In genomic region chr2:153962821-153963331, GRCm38 (mm10) we compare ENCODE assay signal across 21 mouse cellular contexts. TPM values are rescaled to one million over a fixed set of nuclear protein-coding genes. Genes with fewer than 3 reads are reported as not detected.
A peak's percentile ranks its signal among the peaks of the same experiment; 100 is the strongest.
DNase-seq lines count a peak whose midpoint lies in the region; ATAC-seq and TF ChIP-seq lines count a peak whose summit lies in the region.
"Had no signal": no experiment of that assay in that cellular context is flagged by ENCODE, and none has a peak within 500 bp of the region (broad histone marks: within the 10 kb centered on the region; RNA-seq: fewer than 3 reads in every experiment).

No protein-coding gene starts in this region.

- no peaks in the 10 kb centered on the region for H3K27me3 ChIP-seq in forebrain, postnatal 0 days (ENCODE audit: insufficient read depth, low read length)
- H3K27me3 ChIP-seq in forebrain, embryonic 10.5 days (ENCODE audit: poor library complexity, severe bottlenecking), result no peaks in the 10 kb centered on the region
- no peaks in the 10 kb centered on the region for H3K27me3 ChIP-seq in liver, embryonic 12.5 days (replicated peaks)

- no peaks in the 10 kb centered on the region for H3K9me3 ChIP-seq in forebrain, postnatal 0 days (ENCODE audit: low read length)
- no peaks in the 10 kb centered on the region for H3K9me3 ChIP-seq in forebrain, embryonic 10.5 days
- H3K9me3 ChIP-seq in liver, embryonic 12.5 days (replicated peaks), result no peaks in the 10 kb centered on the region
- H3K9me3 ChIP-seq: limb, embryonic 10.5 days; midbrain, embryonic 10.5 days had no signal

- peak; percentile 34; the same call in 1 of the 2 replicates for ATAC-seq in forebrain, postnatal 0 days
- ATAC-seq in megakaryocyte progenitor cell, adult 5-6 weeks (replicated peaks; ENCODE audit: poor library complexity), result no peak
- ATAC-seq in liver, embryonic 12.5 days, result no peak

- no peaks in the 10 kb centered on the region for H3K4me1 ChIP-seq in forebrain, postnatal 0 days (ENCODE audit: insufficient read depth)
- no peaks in the 10 kb centered on the region for H3K4me1 ChIP-seq in forebrain, embryonic 10.5 days
- no peaks in the 10 kb centered on the region for H3K4me1 ChIP-seq in liver, embryonic 12.5 days
- H3K4me1 ChIP-seq: limb, embryonic 10.5 days; midbrain, embryonic 10.5 days had no signal

- H3K27ac ChIP-seq in forebrain, postnatal 0 days (ENCODE audit: low read depth, low read length), result no peak overlapping the region
- no peak overlapping the region for H3K27ac ChIP-seq in forebrain, embryonic 10.5 days
- H3K27ac ChIP-seq in liver, embryonic 12.5 days, result no peak overlapping the region
- H3K27ac ChIP-seq: kidney, postnatal 0 days; limb, embryonic 10.5 days; liver, embryonic 14.5 days; midbrain, embryonic 10.5 days had no signal

- no peak overlapping the region for H3K9ac ChIP-seq in forebrain, postnatal 0 days
- no peak overlapping the region for H3K9ac ChIP-seq in liver, embryonic 12.5 days
- H3K9ac ChIP-seq: liver, embryonic 14.5 days had no signal

- no peak for TF ChIP-seq CTCF in forebrain, postnatal 0 days (IDR thresholded peaks at IDR 0.05; ENCODE audit: low read depth)

- DNase-seq in forebrain, postnatal 0 days, result no peak
- no peak for DNase-seq in forebrain, embryonic 10.5 days (ENCODE audit: extremely low spot score, low spot score)
- DNase-seq in right cerebral cortex, adult 2 months (ENCODE audit: low spot score in 2 of 2), result peak; percentile 39 to 41
- no peak for DNase-seq in right cerebral cortex, postnatal 10 days (ENCODE audit: low spot score in 2 of 2)
- DNase-seq in frontal cortex, postnatal 36 days (ENCODE audit: low spot score in 2 of 2), result peak; percentile 42 to 54
- no peak for DNase-seq in adrenal gland, postnatal 10 days
- DNase-seq: gastrocnemius, postnatal 14 days; lung, postnatal 10 days; thymus, postnatal 25 days had no signal

- H3K4me3 ChIP-seq in forebrain, postnatal 0 days (ENCODE audit: low read depth, low read length), result no peak overlapping the region
- no peak overlapping the region for H3K4me3 ChIP-seq in forebrain, embryonic 10.5 days
- H3K4me3 ChIP-seq in liver, embryonic 12.5 days, result no peak overlapping the region
- H3K4me3 ChIP-seq: limb, embryonic 10.5 days; midbrain, embryonic 10.5 days; myocyte had no signal

- WGBS in forebrain, postnatal 0 days, result 58% methylated on average over 4 of the region's 4 CpGs
- 77% methylated on average over 4 of the region's 4 CpGs for WGBS in forebrain, embryonic 10.5 days
- WGBS in liver, embryonic 12.5 days (ENCODE audit: insufficient replicate concordance), result 40% methylated on average over 4 of the region's 4 CpGs

- no peak overlapping the region for H3K4me2 ChIP-seq in forebrain, postnatal 0 days (ENCODE audit: low read depth)
- no peak overlapping the region for H3K4me2 ChIP-seq in liver, embryonic 12.5 days

- H3K36me3 ChIP-seq in forebrain, postnatal 0 days (ENCODE audit: insufficient read depth), result no peaks in the 10 kb centered on the region
- H3K36me3 ChIP-seq in forebrain, embryonic 10.5 days (replicated peaks), result no peaks in the 10 kb centered on the region
- H3K36me3 ChIP-seq in liver, embryonic 12.5 days, result no peaks in the 10 kb centered on the region
- H3K36me3 ChIP-seq: limb, embryonic 10.5 days; midbrain, embryonic 10.5 days had no signal

RNA-seq across cellular contexts. Expression of gene Bpifa6, which starts 11.9 kb away (rescaled TPM):
- total RNA-seq in forebrain, postnatal 0 days (2014; rRNA removed), result not detected in 2 replicates
- not detected in 2 replicates for polyA plus RNA-seq in forebrain, postnatal 0 days (2015; fragmentation: Nextera tagmentation; extraction: Ambion mirVana)
- polyA plus RNA-seq in forebrain, embryonic 10.5 days (2016; fragmentation: Nextera tagmentation; extraction: Ambion mirVana), result not detected in 2 replicates
- not detected in 2 replicates for total RNA-seq in megakaryocyte progenitor cell, adult 5-6 weeks (2015)
- not detected in 2 replicates for total RNA-seq in megakaryocyte progenitor cell, adult 5-6 weeks (2017)
- not detected in 2 replicates for polyA plus RNA-seq in liver, embryonic 12.5 days (2016; fragmentation: Nextera tagmentation; extraction: Ambion mirVana)
- total RNA-seq in adrenal gland, postnatal 10 days (2021), result not detected
- total RNA-seq: adrenal gland, adult 18-20 months; gastrocnemius, postnatal 14 days; heart, postnatal 25 days had no signal
- polyA plus RNA-seq: embryonic facial prominence, embryonic 11.5 days; intestine, embryonic 14.5 days; kidney, postnatal 0 days; limb, embryonic 10.5 days; liver, embryonic 14.5 days; midbrain, embryonic 10.5 days; myocyte; stomach, embryonic 14.5 days had no signal

RNA-seq across cellular contexts. Expression of gene Bpifb4, which starts 24.9 kb away (rescaled TPM):
- not detected in 2 replicates for total RNA-seq in forebrain, postnatal 0 days (2014; rRNA removed)
- not detected in 2 replicates for polyA plus RNA-seq in forebrain, postnatal 0 days (2015; fragmentation: Nextera tagmentation; extraction: Ambion mirVana)
- not detected in 2 replicates for polyA plus RNA-seq in forebrain, embryonic 10.5 days (2016; fragmentation: Nextera tagmentation; extraction: Ambion mirVana)
- total RNA-seq in megakaryocyte progenitor cell, adult 5-6 weeks (2015), result not detected in 2 replicates
- total RNA-seq in megakaryocyte progenitor cell, adult 5-6 weeks (2017), result not detected in 2 replicates
- 0.08 TPM in 1 of 2 replicates, not detected in the other for polyA plus RNA-seq in liver, embryonic 12.5 days (2016; fragmentation: Nextera tagmentation; extraction: Ambion mirVana)
- total RNA-seq in adrenal gland, postnatal 10 days (2021), result not detected
- total RNA-seq: adrenal gland, adult 18-20 months; gastrocnemius, postnatal 14 days; heart, postnatal 25 days had no signal
- polyA plus RNA-seq: embryonic facial prominence, embryonic 11.5 days; intestine, embryonic 14.5 days; kidney, postnatal 0 days; limb, embryonic 10.5 days; myocyte; stomach, embryonic 14.5 days had no signal

RNA-seq across cellular contexts. Expression of gene Bpifb3, which starts 44.8 kb away (rescaled TPM):
- not detected in 2 replicates for total RNA-seq in forebrain, postnatal 0 days (2014; rRNA removed)
- polyA plus RNA-seq in forebrain, postnatal 0 days (2015; fragmentation: Nextera tagmentation; extraction: Ambion mirVana), result 0.10 TPM in 1 of 2 replicates, not detected in the other
- not detected in 2 replicates for polyA plus RNA-seq in forebrain, embryonic 10.5 days (2016; fragmentation: Nextera tagmentation; extraction: Ambion mirVana)
- not detected in 2 replicates for total RNA-seq in megakaryocyte progenitor cell, adult 5-6 weeks (2015)
- not detected in 2 replicates for total RNA-seq in megakaryocyte progenitor cell, adult 5-6 weeks (2017)
- polyA plus RNA-seq in liver, embryonic 12.5 days (2016; fragmentation: Nextera tagmentation; extraction: Ambion mirVana), result not detected in 2 replicates
- not detected for total RNA-seq in adrenal gland, postnatal 10 days (2021)
- total RNA-seq: adrenal gland, adult 18-20 months; gastrocnemius, postnatal 14 days; heart, postnatal 25 days had no signal
- polyA plus RNA-seq: embryonic facial prominence, embryonic 11.5 days; intestine, embryonic 14.5 days; kidney, postnatal 0 days; limb, embryonic 10.5 days; liver, embryonic 14.5 days; midbrain, embryonic 10.5 days; myocyte; stomach, embryonic 14.5 days had no signal

RNA-seq across cellular contexts. Expression of gene Bpifa2, which starts 45.2 kb away (rescaled TPM):
- total RNA-seq in forebrain, postnatal 0 days (2014; rRNA removed), result not detected in 2 replicates
- polyA plus RNA-seq in forebrain, postnatal 0 days (2015; fragmentation: Nextera tagmentation; extraction: Ambion mirVana), result not detected in 2 replicates
- polyA plus RNA-seq in forebrain, embryonic 10.5 days (2016; fragmentation: Nextera tagmentation; extraction: Ambion mirVana), result not detected in 2 replicates
- total RNA-seq in megakaryocyte progenitor cell, adult 5-6 weeks (2015), result not detected in 2 replicates
- not detected in 2 replicates for total RNA-seq in megakaryocyte progenitor cell, adult 5-6 weeks (2017)
- not detected in 2 replicates for polyA plus RNA-seq in liver, embryonic 12.5 days (2016; fragmentation: Nextera tagmentation; extraction: Ambion mirVana)
- under 1 TPM; 0.70 to 0.75 TPM for total RNA-seq in adrenal gland, postnatal 10 days (2021)
- total RNA-seq: adrenal gland, adult 18-20 months; gastrocnemius, postnatal 14 days; heart, postnatal 25 days had no signal
- polyA plus RNA-seq: embryonic facial prominence, embryonic 11.5 days; intestine, embryonic 14.5 days; kidney, postnatal 0 days; limb, embryonic 10.5 days; liver, embryonic 14.5 days; midbrain, embryonic 10.5 days; myocyte; stomach, embryonic 14.5 days had no signal

Comparison
In these comparisons a context has a peak if more than half of its experiments do, and no peak if none do; other contexts are left out.
1. DNase-seq: peak in right cerebral cortex, adult 2 months (2 of 2) and frontal cortex, postnatal 36 days (2 of 2); none in forebrain, postnatal 0 days (single experiment), forebrain, embryonic 10.5 days (single experiment), right cerebral cortex, postnatal 10 days (0 of 2) and adrenal gland, postnatal 10 days (single experiment).